Mouse (Mus musculus): ENCODE measurements at regions not wholly inside any gene's neighbourhood (a gene's known extent, or its start where the extent isn't known, plus 50 kb on each side); places are given as distances from the start of the nearest gene placed in this dataset.

DNA sequence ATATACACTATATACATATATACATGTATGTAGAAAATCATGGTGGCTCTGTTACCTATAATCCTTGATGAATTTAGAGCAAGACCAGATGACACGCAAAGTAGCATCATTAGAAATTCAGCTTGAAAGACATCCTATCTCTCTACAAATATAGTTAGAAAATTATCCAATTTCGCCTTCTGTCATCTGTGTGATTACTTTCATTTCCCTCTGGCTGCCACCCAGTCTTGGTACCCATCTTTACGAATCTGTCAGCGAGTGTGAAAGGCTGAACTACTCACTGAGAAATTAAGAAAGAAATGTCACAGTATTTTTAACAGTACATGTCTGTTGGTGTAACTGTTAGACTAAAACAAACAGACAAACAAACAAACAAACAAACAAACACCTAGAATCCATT is 67.8 kb upstream of the Gm14444 start:
- no peak overlapping the region for H3K27ac ChIP-seq
- no peak for ATAC-seq (ENCODE audit: low FRiP score)
- 91% methylated on average over 4 of the region's 4 CpGs for WGBS
- H3K9ac ChIP-seq, result no peak overlapping the region
- H3K4me2 ChIP-seq, result no peak overlapping the region
- H3K4me1 ChIP-seq (replicated peaks), result no peaks in the 10 kb centered on the region
- H3K27me3 ChIP-seq, result no peaks in the 10 kb centered on the region
- H3K36me3 ChIP-seq, result no peaks in the 10 kb centered on the region
- no peaks in the 10 kb centered on the region for H3K9me3 ChIP-seq
- no peak overlapping the region for H3K4me3 ChIP-seq

DNA sequence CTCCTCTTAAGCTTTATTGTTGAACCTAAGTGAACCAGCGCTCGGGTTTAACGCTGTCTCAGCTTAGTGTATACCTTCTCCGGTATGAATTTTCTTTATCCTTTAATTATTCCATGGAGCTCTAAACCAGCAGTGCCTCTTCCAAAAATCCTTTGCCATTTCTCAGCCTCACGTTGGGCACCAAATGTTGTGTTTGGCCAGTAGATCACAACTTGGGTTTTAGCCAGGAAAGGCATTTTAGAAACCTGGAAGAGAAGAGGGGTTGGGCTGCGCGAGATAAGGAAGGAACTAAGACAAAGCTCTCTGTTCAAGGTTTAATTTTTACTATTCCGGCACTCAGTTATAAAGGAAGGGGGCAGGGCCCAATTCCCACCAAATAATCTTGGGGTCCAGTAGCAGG is 61.9 kb upstream of the Gm14444 start:
- no peak for ATAC-seq (ENCODE audit: low FRiP score)
- no peaks in the 10 kb centered on the region for H3K36me3 ChIP-seq
- no peaks in the 10 kb centered on the region for H3K9me3 ChIP-seq
- H3K4me3 ChIP-seq, result no peak overlapping the region
- H3K9ac ChIP-seq, result no peak overlapping the region
- H3K27me3 ChIP-seq, result no peaks in the 10 kb centered on the region
- H3K4me1 ChIP-seq (replicated peaks), result no peaks in the 10 kb centered on the region
- 88% methylated on average over 8 of the region's 8 CpGs for WGBS
- no peak overlapping the region for H3K27ac ChIP-seq
- no peak overlapping the region for H3K4me2 ChIP-seq
